Mouse (Mus musculus) left cerebral cortex, adult 6 months (tissue): ENCODE results near the gene Gphn. TPM values are rescaled to one million over a fixed set of nuclear protein-coding genes. Genes with fewer than 3 reads are reported as not detected.

Experiments
- long read RNA-seq, 2 experiments: library from polyadenylated mRNA; unstranded; transcript quantifications; one replicate each; pipeline ENCODE4 v2.0.0; 2019 to 2020
- polyA plus RNA-seq: library from polyadenylated mRNA; unstranded; fragments of <200 nt; fragmentation: Nextera tagmentation; gene quantifications from 2 replicates; pipeline ENCODE4 v1.2.3, GENCODE M21; 2021

The Gphn gene
- 34.0 and 37.5 TPM in 2 replicates for polyA plus RNA-seq
- long read RNA-seq, experiment 1, transcript Gphn-202 (23 exons, 3,300 nt): major isoform, 42 of 313 reads
- long read RNA-seq, experiment 1, partial matches to known transcripts: 32 of 313 reads
- long read RNA-seq, experiment 1, other reads (novel, unspliced or antisense): 236 of 313 reads
- long read RNA-seq, experiment 2, partial matches to known transcripts: 22 of 55 reads
- long read RNA-seq, experiment 2, other reads (novel, unspliced or antisense): 27 of 55 reads

GRCm38 (mm10) chr12:78225707-78226518 lies at the start of gene Gphn:
Gene Gphn, plus strand, starts transcription at chr12:78226379.

GRCm38 (mm10) chr12:78193942-78194341 lies 32.2 kb upstream of the Gphn start, which contains the start of gene Gm6657:
Gene Gm6657, plus strand, starts transcription at chr12:78194242.

GRCm38 (mm10) chr12:78691325-78691724 lies 465.1 kb downstream of the Gphn start, which contains the start of gene Fam71d:
Gene Fam71d, plus strand, starts transcription at chr12:78691535.

Other genes starting within 250 kb of the Gphn start
- not detected in 2 replicates for gene Gm6657, start 32.1 kb upstream of the Gphn start, polyA plus RNA-seq